ENCODE assay signal across 25 mouse cellular contexts in genomic region chr3:149134028-149134938, GRCm38 (mm10).
A peak's percentile ranks its signal among the peaks of the same experiment; 100 is the strongest.
DNase-seq lines count a peak whose midpoint lies in the region; ATAC-seq and TF ChIP-seq lines count a peak whose summit lies in the region.
"Had no signal": no experiment of that assay in that cellular context is flagged by ENCODE, and none has a peak within 500 bp of the region (broad histone marks: within the 10 kb centered on the region; RNA-seq: fewer than 3 reads in every experiment).

No protein-coding gene starts in this region.

- no peak for DNase-seq in kidney, adult 18-20 months
- no peak for DNase-seq in midbrain, postnatal 0 days (ENCODE audit: low spot score)
- peak; percentile 68 for DNase-seq in R1 (ENCODE audit: low read depth, low spot score)
- DNase-seq in brain, embryonic 14.5 days (ENCODE audit: low read depth), result peak; percentile 50
- DNase-seq: adrenal gland, postnatal 14 days; cerebellum, adult 18-20 months; cerebellum, adult 9-11 months; cerebellum, postnatal 36 days; gastrocnemius, adult 2 months; gastrocnemius, postnatal 25 days; heart, adult 18-20 months; heart, postnatal 14 days had no signal

- no peaks in the 10 kb centered on the region for H3K27me3 ChIP-seq in kidney, embryonic 15.5 days
- H3K27me3 ChIP-seq in midbrain, embryonic 12.5 days, result no peaks in the 10 kb centered on the region
- H3K27me3 ChIP-seq in midbrain, postnatal 0 days (ENCODE audit: insufficient read depth, low read length), result no peaks in the 10 kb centered on the region
- no peaks in the 10 kb centered on the region for H3K27me3 ChIP-seq in intestine, postnatal 0 days (replicated peaks; ENCODE audit: control insufficient read depth, insufficient read depth, low read length)
- H3K27me3 ChIP-seq: embryonic facial prominence, embryonic 15.5 days; heart, embryonic 15.5 days; hindbrain, embryonic 13.5 days had no signal

- no peak overlapping the region for H3K4me2 ChIP-seq in kidney, embryonic 15.5 days
- no peak overlapping the region for H3K4me2 ChIP-seq in midbrain, embryonic 12.5 days (replicated peaks)
- no peak overlapping the region for H3K4me2 ChIP-seq in midbrain, postnatal 0 days (ENCODE audit: low read depth, low read length, poor library complexity, severe bottlenecking)
- no peak overlapping the region for H3K4me2 ChIP-seq in intestine, postnatal 0 days (replicated peaks; ENCODE audit: low read depth)
- H3K4me2 ChIP-seq: embryonic facial prominence, embryonic 15.5 days; heart, embryonic 11.5 days; heart, embryonic 15.5 days; hindbrain, embryonic 13.5 days had no signal

- H3K9me3 ChIP-seq in kidney, embryonic 15.5 days (replicated peaks), result no peaks in the 10 kb centered on the region
- H3K9me3 ChIP-seq in midbrain, embryonic 12.5 days, result no peaks in the 10 kb centered on the region
- no peaks in the 10 kb centered on the region for H3K9me3 ChIP-seq in midbrain, postnatal 0 days (ENCODE audit: low read length)
- H3K9me3 ChIP-seq in intestine, postnatal 0 days (ENCODE audit: control insufficient read depth), result no peaks in the 10 kb centered on the region
- H3K9me3 ChIP-seq: embryonic facial prominence, embryonic 15.5 days; forebrain, embryonic 10.5 days; heart, embryonic 15.5 days; hindbrain, embryonic 13.5 days had no signal

- H3K36me3 ChIP-seq in kidney, embryonic 15.5 days, result no peaks in the 10 kb centered on the region
- H3K36me3 ChIP-seq in midbrain, embryonic 12.5 days, result no peaks in the 10 kb centered on the region
- no peaks in the 10 kb centered on the region for H3K36me3 ChIP-seq in midbrain, postnatal 0 days (ENCODE audit: insufficient read depth, low read length)
- H3K36me3 ChIP-seq in intestine, postnatal 0 days (ENCODE audit: control insufficient read depth, insufficient read depth), result no peaks in the 10 kb centered on the region
- H3K36me3 ChIP-seq: embryonic facial prominence, embryonic 15.5 days; forebrain, embryonic 10.5 days; G1E; heart, embryonic 15.5 days; hindbrain, embryonic 13.5 days had no signal

- no peak overlapping the region for H3K9ac ChIP-seq in kidney, embryonic 15.5 days
- no peak overlapping the region for H3K9ac ChIP-seq in midbrain, embryonic 12.5 days (replicated peaks)
- no peak overlapping the region for H3K9ac ChIP-seq in midbrain, postnatal 0 days (replicated peaks; ENCODE audit: low read length, poor library complexity, severe bottlenecking)
- no peak overlapping the region for H3K9ac ChIP-seq in intestine, postnatal 0 days (ENCODE audit: low read depth, low read length)
- H3K9ac ChIP-seq: embryonic facial prominence, embryonic 15.5 days; heart, embryonic 15.5 days; hindbrain, embryonic 13.5 days had no signal

- no peak overlapping the region for H3K4me3 ChIP-seq in kidney, embryonic 15.5 days (replicated peaks)
- H3K4me3 ChIP-seq in midbrain, embryonic 12.5 days, result no peak overlapping the region
- no peak overlapping the region for H3K4me3 ChIP-seq in midbrain, postnatal 0 days (ENCODE audit: low read depth, low read length)
- H3K4me3 ChIP-seq in intestine, postnatal 0 days (ENCODE audit: low read depth, low read length), result no peak overlapping the region
- H3K4me3 ChIP-seq: embryonic facial prominence, embryonic 15.5 days; erythroblast, embryonic 14.5 days; forebrain, embryonic 10.5 days; gastrocnemius, adult 2 months; heart, embryonic 15.5 days; hindbrain, embryonic 13.5 days had no signal

- 0 out of 2 replicates have a peak, but pooled peaks have one; percentile 12 for ATAC-seq in kidney, embryonic 15.5 days (replicated peaks; ENCODE audit: low FRiP score)
- peak; percentile 85 for ATAC-seq in midbrain, embryonic 12.5 days (ENCODE audit: low FRiP score, low read depth)
- ATAC-seq in midbrain, postnatal 0 days (ENCODE audit: low FRiP score), result no peak
- no peak for ATAC-seq in intestine, postnatal 0 days
- ATAC-seq: activated CD4-positive, CD25-positive, alpha-beta regulatory T cell, adult 4 months; forebrain, embryonic 14.5 days; hindbrain, postnatal 0 days had no signal

- no peak for TF ChIP-seq POLR2A in brain, embryonic 14.5 days (IDR thresholded peaks at IDR 0.05; ENCODE audit: borderline replicate concordance, extremely low read depth, insufficient read depth, insufficient read length, poor library complexity, severe bottlenecking)

- WGBS in kidney, embryonic 15.5 days, result 68% methylated on average over 9 of the region's 9 CpGs
- WGBS in midbrain, embryonic 12.5 days, result 76% methylated on average over 9 of the region's 9 CpGs
- WGBS in midbrain, postnatal 0 days, result 66% methylated on average over 9 of the region's 9 CpGs
- WGBS in intestine, postnatal 0 days, result 86% methylated on average over 9 of the region's 9 CpGs

- no peak for TF ChIP-seq CTCF in midbrain, postnatal 0 days (IDR thresholded peaks at IDR 0.05)
- no peak for TF ChIP-seq CTCF in brain, embryonic 14.5 days (IDR thresholded peaks at IDR 0.05; ENCODE audit: borderline replicate concordance, extremely low read depth, insufficient read depth, insufficient read length)
- TF ChIP-seq CTCF in intestine, postnatal 0 days (IDR thresholded peaks at IDR 0.05; ENCODE audit: low read depth), result no peak

- no peaks in the 10 kb centered on the region for H3K4me1 ChIP-seq in kidney, embryonic 15.5 days
- H3K4me1 ChIP-seq in midbrain, embryonic 12.5 days, result peaks cover 8% of the 10 kb centered on the region; the same call in 1 of the 2 replicates
- no peaks in the 10 kb centered on the region for H3K4me1 ChIP-seq in midbrain, postnatal 0 days (ENCODE audit: insufficient read depth, low read length)
- H3K4me1 ChIP-seq in intestine, postnatal 0 days (replicated peaks; ENCODE audit: control insufficient read depth, insufficient read depth, low read length), result no peaks in the 10 kb centered on the region
- H3K4me1 ChIP-seq: embryonic facial prominence, embryonic 15.5 days; forebrain, embryonic 10.5 days; heart, embryonic 15.5 days; hindbrain, embryonic 13.5 days had no signal

- H3K27ac ChIP-seq in kidney, embryonic 15.5 days, result no peak overlapping the region
- no peak overlapping the region for H3K27ac ChIP-seq in midbrain, embryonic 12.5 days (replicated peaks)
- no peak overlapping the region for H3K27ac ChIP-seq in midbrain, postnatal 0 days (ENCODE audit: low read depth, low read length)
- H3K27ac ChIP-seq in intestine, postnatal 0 days (ENCODE audit: low read depth, low read length), result no peak overlapping the region
- H3K27ac ChIP-seq: embryonic facial prominence, embryonic 15.5 days; forebrain, embryonic 10.5 days; gastrocnemius, adult 2 months; heart, embryonic 15.5 days; hindbrain, embryonic 13.5 days; hindbrain, postnatal 0 days had no signal

Comparison
In these comparisons a context has a peak if more than half of its experiments do, and no peak if none do; other contexts are left out.
1. ATAC-seq: peak in kidney, embryonic 15.5 days (single experiment) and midbrain, embryonic 12.5 days (single experiment); none in midbrain, postnatal 0 days (single experiment) and intestine, postnatal 0 days (single experiment).
2. DNase-seq: peak in R1 (single experiment) and brain, embryonic 14.5 days (single experiment); none in kidney, adult 18-20 months (single experiment) and midbrain, postnatal 0 days (single experiment).